Mouse (Mus musculus) forebrain, embryonic 14.5 days (tissue): ENCODE measurements around the gene Olfr703. TPM values are rescaled to one million over a fixed set of nuclear protein-coding genes. Genes with fewer than 3 reads are reported as not detected.

Experiments used
- ATAC-seq: fragments of 200-750 bp; cut with Nextera tagmentation; 2 replicates; pipeline ENCODE4 v1.8.0; 2017; ENCODE audit warnings: mild to moderate bottlenecking, moderate library complexity
- DNase-seq: peaks from one replicate; pipeline ENCODE4 v3.0.0-alpha.2; 2015; ENCODE audit warnings: low spot score
- H3K27ac ChIP-seq: fragments of 300-500 bp; sonication (generic); 2 replicates; pipeline ENCODE4 v1.5.1; 2014; ENCODE audit warnings: low read depth, mild to moderate bottlenecking, control low read depth, low read length, moderate library complexity
- H3K27me3 ChIP-seq: fragments of 300-500 bp; sonication (generic); replicated peaks from 2 replicates; pipeline ENCODE4 v1.6.1; 2014; ENCODE audit warnings: low read length, control low read depth, mixed read lengths; ENCODE audit not compliant: control insufficient read depth, insufficient read depth
- H3K36me3 ChIP-seq: fragments of 300-500 bp; sonication (generic); 2 replicates; pipeline ENCODE4 v1.6.1; 2014; ENCODE audit warnings: low read length, control low read depth; ENCODE audit not compliant: control insufficient read depth, insufficient read depth
- H3K4me1 ChIP-seq: fragments of 300-500 bp; sonication (generic); 2 replicates; pipeline ENCODE4 v1.6.1; 2014; ENCODE audit warnings: antibody characterized with exemption, low read length, control low read depth; ENCODE audit not compliant: control insufficient read depth, insufficient read depth
- H3K4me2 ChIP-seq: fragments of 300-500 bp; sonication (generic); 2 replicates; pipeline ENCODE4 v1.6.1; 2014; ENCODE audit warnings: mild to moderate bottlenecking, control low read depth, low read length
- H3K4me3 ChIP-seq: fragments of 300-500 bp; sonication (generic); 2 replicates; pipeline ENCODE4 v1.5.1; 2014; ENCODE audit warnings: low read depth, low read length, control low read depth
- H3K9ac ChIP-seq: fragments of 300-500 bp; sonication (generic); 2 replicates; pipeline ENCODE4 v1.6.1; 2014; ENCODE audit warnings: mild to moderate bottlenecking, low read length, control low read depth, moderate library complexity
- H3K9me3 ChIP-seq: fragments of 300-500 bp; sonication (generic); replicated peaks from 2 replicates; pipeline ENCODE4 v1.6.1; 2016; ENCODE audit warnings: low read length, control low read depth, mixed read lengths; ENCODE audit not compliant: control insufficient read depth
- whole genome bisulfite sequencing: fragments of 180-500 bp; shearing (Covaris S2); extraction: QIAGEN DNeasy Blood & Tissue Kit; methylation state at CpG from one replicate; pipeline ENCODE4 v1.1.7; 2014; 5-methylcytosine and 5-hydroxymethylcytosine counted together
- polyA plus RNA-seq: library from polyadenylated mRNA; unstranded; fragments of >200 nt; fragmentation: Nextera tagmentation; extraction: Ambion mirVana; gene quantifications from 2 replicates; pipeline ENCODE4 v1.2.1, GENCODE M21; 2014

Gene Olfr703
- not detected in 2 replicates for polyA plus RNA-seq

- WGBS, result 55% methylated on average over 2 of the region's 2 CpGs
- Histone ChIP-seq H3K36me3 (no peaks in the 10 kb centered on the region), H3K4me3 (no peak within 1 kb of the TSS), H3K27me3 (no peaks in the 10 kb centered on the region), H3K9ac (no peak within 1 kb of the TSS), H3K27ac (no peak within 1 kb of the TSS), H3K4me1 (no peaks in the 10 kb centered on the region), H3K4me2 (no peak within 1 kb of the TSS), H3K9me3 (no peaks in the 10 kb centered on the region)
- ATAC-seq, result no peak
- no peak for DNase-seq
Observed at GRCm38 (mm10) chr7:106843060-106843459, at the start of gene Olfr703. Olfr703 (plus strand) TSS chr7:106843360.

- Histone ChIP-seq H3K4me2 (no peak within 1 kb of the TSS), H3K36me3 (no peaks in the 10 kb centered on the region), H3K4me3 (no peak within 1 kb of the TSS), H3K27ac (no peak within 1 kb of the TSS), H3K4me1 (no peaks in the 10 kb centered on the region), H3K27me3 (no peaks in the 10 kb centered on the region), H3K9me3 (no peaks in the 10 kb centered on the region), H3K9ac (no peak within 1 kb of the TSS)
- 88% methylated on average over 1 of the region's 1 CpGs for WGBS
- DNase-seq (no peak), ATAC-seq (no peak)
Observed at GRCm38 (mm10) chr7:106808734-106809133, 34.4 kb upstream of the Olfr703 start, which contains the start of gene Olfr700. Olfr700 (minus strand) TSS chr7:106808834.

GRCm38 (mm10) chr7:106813829-106814228 is 29.3 kb upstream of the Olfr703 start, which contains the start of gene Olfr701:
Olfr701 (plus strand) TSS chr7:106814129.
- no peak within 1 kb of the TSS for H3K4me2 ChIP-seq
- no peak within 1 kb of the TSS for H3K4me3 ChIP-seq
- H3K27me3 ChIP-seq, result no peaks in the 10 kb centered on the region
- H3K9ac ChIP-seq, result no peak within 1 kb of the TSS
- no peak within 1 kb of the TSS for H3K27ac ChIP-seq
- H3K9me3 ChIP-seq, result no peaks in the 10 kb centered on the region
- 80% methylated on average over 2 of the region's 2 CpGs for WGBS
- no peak for DNase-seq
- no peak for ATAC-seq
- H3K36me3 ChIP-seq, result no peaks in the 10 kb centered on the region
- H3K4me1 ChIP-seq, result no peaks in the 10 kb centered on the region

GRCm38 (mm10) chr7:106815775-106816174 is 27.4 kb upstream of the Olfr703 start:
- no peak overlapping the region for H3K9ac ChIP-seq
- no peaks in the 10 kb centered on the region for H3K9me3 ChIP-seq
- H3K36me3 ChIP-seq, result no peaks in the 10 kb centered on the region
- no peak overlapping the region for H3K4me2 ChIP-seq
- H3K27ac ChIP-seq, result no peak overlapping the region
- H3K4me1 ChIP-seq, result no peaks in the 10 kb centered on the region
- ATAC-seq (no peak), DNase-seq (peak; percentile 1)
- no peak overlapping the region for H3K4me3 ChIP-seq
- WGBS, result 72% methylated on average over 2 of the region's 2 CpGs
- no peaks in the 10 kb centered on the region for H3K27me3 ChIP-seq

- ATAC-seq (no peak), DNase-seq (no peak)
- Histone ChIP-seq H3K9ac (no peak overlapping the region), H3K27me3 (no peaks in the 10 kb centered on the region), H3K4me2 (no peak overlapping the region), H3K27ac (no peak overlapping the region), H3K9me3 (no peaks in the 10 kb centered on the region), H3K4me1 (no peaks in the 10 kb centered on the region), H3K4me3 (no peak overlapping the region), H3K36me3 (no peaks in the 10 kb centered on the region)
Observed at GRCm38 (mm10) chr7:106818414-106818813, 24.7 kb upstream of the Olfr703 start.

- no peak for DNase-seq
- no peaks in the 10 kb centered on the region for H3K4me1 ChIP-seq
- H3K9me3 ChIP-seq, result no peaks in the 10 kb centered on the region
- no peak for ATAC-seq
- no peaks in the 10 kb centered on the region for H3K36me3 ChIP-seq
- H3K4me2 ChIP-seq, result no peak within 1 kb of the TSS
- no peak within 1 kb of the TSS for H3K4me3 ChIP-seq
- no peaks in the 10 kb centered on the region for H3K27me3 ChIP-seq
- no peak within 1 kb of the TSS for H3K27ac ChIP-seq
- no peak within 1 kb of the TSS for H3K9ac ChIP-seq
Observed at GRCm38 (mm10) chr7:106833793-106834192, 9.4 kb upstream of the Olfr703 start, which contains the start of gene Olfr702. Olfr702 (minus strand) TSS chr7:106833893.

GRCm38 (mm10) chr7:106862885-106863284 is 19.7 kb downstream of the Olfr703 start, which contains the start of gene Olfr704:
Olfr704 (plus strand) TSS chr7:106863185.
- Histone ChIP-seq H3K9me3 (no peaks in the 10 kb centered on the region), H3K27ac (no peak within 1 kb of the TSS), H3K4me3 (no peak within 1 kb of the TSS), H3K27me3 (no peaks in the 10 kb centered on the region), H3K9ac (no peak within 1 kb of the TSS), H3K4me1 (no peaks in the 10 kb centered on the region), H3K4me2 (no peak within 1 kb of the TSS), H3K36me3 (no peaks in the 10 kb centered on the region)
- no peak for DNase-seq
- no peak for ATAC-seq

GRCm38 (mm10) chr7:106876791-106877190 is 33.6 kb downstream of the Olfr703 start, which contains the start of gene Olfr705:
Olfr705 (minus strand) TSS chr7:106876891.
- Histone ChIP-seq H3K9ac (no peak within 1 kb of the TSS), H3K36me3 (no peaks in the 10 kb centered on the region)

GRCm38 (mm10) chr7:106888062-106888461 is 44.9 kb downstream of the Olfr703 start, which contains the start of gene Olfr706:
Olfr706 (minus strand) TSS chr7:106888162.
- H3K36me3 ChIP-seq, result no peaks in the 10 kb centered on the region
- DNase-seq (no peak), ATAC-seq (no peak)
- H3K4me3 ChIP-seq, result no peak within 1 kb of the TSS
- no peak within 1 kb of the TSS for H3K27ac ChIP-seq
- WGBS, result 78% methylated on average over 2 of the region's 2 CpGs
- H3K4me2 ChIP-seq, result no peak within 1 kb of the TSS
- H3K9ac ChIP-seq, result no peak within 1 kb of the TSS
- H3K4me1 ChIP-seq, result no peaks in the 10 kb centered on the region
- no peaks in the 10 kb centered on the region for H3K27me3 ChIP-seq
- H3K9me3 ChIP-seq, result no peaks in the 10 kb centered on the region

More at GRCm38 (mm10) chr7:106876791-106877190, 33.6 kb downstream of the Olfr703 start, which contains the start of gene Olfr705:
- no peak within 1 kb of the TSS for H3K4me3 ChIP-seq
- WGBS, result 83% methylated on average over 3 of the region's 3 CpGs
- H3K9me3 ChIP-seq, result no peaks in the 10 kb centered on the region
- ATAC-seq (no peak), DNase-seq (no peak)
- no peaks in the 10 kb centered on the region for H3K4me1 ChIP-seq
- no peak within 1 kb of the TSS for H3K4me2 ChIP-seq
- H3K27ac ChIP-seq, result no peak within 1 kb of the TSS
- H3K27me3 ChIP-seq, result no peaks in the 10 kb centered on the region
